Mouse (Mus musculus) CH12.LX (cell line): ENCODE measurements around the gene Siglecg. TPM values are rescaled to one million over a fixed set of nuclear protein-coding genes. Genes with fewer than 3 reads are reported as not detected.
"Not testable (repeated sequence)": the region's sequence is repeated elsewhere in the genome, so short reads cannot be mapped to it uniquely, and the experiment has no call there.

ENCODE experiments used
- DNase-seq: peaks from one replicate; pipeline ENCODE4 v3.0.0-alpha.2; 2013; ENCODE audit errors: extremely low read depth
- H3K27ac ChIP-seq: 2 replicates; pipeline ENCODE4 v1.5.1; 2012; ENCODE audit warnings: low read depth, mild to moderate bottlenecking, control low read depth, moderate library complexity; ENCODE audit not compliant: insufficient read depth
- H3K27me3 ChIP-seq: replicated peaks from 2 replicates; pipeline ENCODE3; 2012; ENCODE audit warnings: inconsistent platforms
- H3K36me3 ChIP-seq, 2 experiments: replicated peaks in 1 of 2; 2 replicates each; pipeline versions ENCODE3 to v1.6.1; 2012; ENCODE audit warnings: inconsistent platforms in 1 of 2, low read length in 1 of 2, mild to moderate bottlenecking in 1 of 2, mixed read lengths in 1 of 2, moderate library complexity in 1 of 2; ENCODE audit not compliant: control insufficient read depth in 1 of 2, insufficient read depth in 1 of 2
- H3K4me1 ChIP-seq, 2 experiments: 2 replicates each; pipeline ENCODE4 v1.6.1; 2012; ENCODE audit warnings: inconsistent platforms in 1 of 2, moderate library complexity in 1 of 2; ENCODE audit not compliant: insufficient read depth in 2 of 2, control insufficient read depth in 1 of 2
- H3K4me2 ChIP-seq: 2 replicates; pipeline ENCODE4 v1.6.1; 2012; ENCODE audit warnings: low read depth, mild to moderate bottlenecking, control low read depth; ENCODE audit not compliant: poor library complexity, insufficient read depth, severe bottlenecking
- H3K4me3 ChIP-seq, 3 experiments: fragments of 150-350 bp in 1 of 3; sonication (generic) in 1 of 3; replicated peaks in 1 of 3; 2 replicates each; pipeline versions ENCODE3 to v1.5.1; 2011 to 2012; ENCODE audit warnings: low read depth in 2 of 3, low read length in 2 of 3, mild to moderate bottlenecking in 2 of 3, moderate library complexity in 2 of 3, control low read depth in 1 of 3, improper control_type of control experiment in 1 of 3, inconsistent platforms in 1 of 3, mixed read lengths in 1 of 3; ENCODE audit not compliant: poor library complexity in 1 of 3
- H3K79me2 ChIP-seq: replicated peaks from 2 replicates; pipeline ENCODE4 v1.6.1; 2012; ENCODE audit warnings: mild to moderate bottlenecking, moderate library complexity; ENCODE audit not compliant: control insufficient read depth, poor library complexity, insufficient read depth, severe bottlenecking; ENCODE audit errors: extremely low read depth
- H3K9ac ChIP-seq: 2 replicates; pipeline ENCODE4 v1.6.1; 2012; ENCODE audit warnings: low read depth, mild to moderate bottlenecking, control low read depth, moderate library complexity; ENCODE audit not compliant: insufficient read depth
- H3K9me3 ChIP-seq: replicated peaks from 2 replicates; pipeline ENCODE3; 2012; ENCODE audit warnings: low read length, inconsistent platforms, mixed read lengths
- ELF1 ChIP-seq: IDR thresholded peaks from 2 replicates; pipeline ENCODE4 v1.6.1; 2014; ENCODE audit warnings: low read depth, mild to moderate bottlenecking, inconsistent platforms, low read length, improper control_type of control experiment
- GABPA ChIP-seq: IDR thresholded peaks from 2 replicates; pipeline ENCODE4 v1.6.1; 2012; ENCODE audit warnings: low read depth, low read length, improper control_type of control experiment, inconsistent platforms; ENCODE audit not compliant: insufficient replicate concordance
- JUN ChIP-seq: IDR thresholded peaks from 2 replicates; pipeline ENCODE4 v1.6.1; 2011; ENCODE audit warnings: low read depth, mild to moderate bottlenecking, low read length, improper control_type of control experiment, moderate library complexity; ENCODE audit not compliant: insufficient read depth
- KAT2A ChIP-seq: IDR thresholded peaks from 2 replicates; pipeline ENCODE4 v1.6.1; 2012; ENCODE audit warnings: low read length, improper control_type of control experiment, inconsistent platforms; ENCODE audit not compliant: insufficient replicate concordance
- MAFK ChIP-seq: IDR thresholded peaks from 2 replicates; pipeline ENCODE4 v1.6.1; 2011; ENCODE audit warnings: low read length, improper control_type of control experiment; ENCODE audit not compliant: insufficient replicate concordance
- MAX ChIP-seq: IDR thresholded peaks from 2 replicates; pipeline ENCODE4 v1.6.1; 2011; ENCODE audit warnings: low read length, improper control_type of control experiment
- MAZ ChIP-seq: IDR thresholded peaks from 2 replicates; pipeline ENCODE4 v1.6.1; 2012; ENCODE audit warnings: low read depth, mild to moderate bottlenecking, inconsistent platforms, low read length, improper control_type of control experiment, moderate library complexity
- MEF2A ChIP-seq: IDR thresholded peaks from 2 replicates; pipeline ENCODE4 v1.6.1; 2014; ENCODE audit warnings: low read depth, mild to moderate bottlenecking, inconsistent platforms, low read length, improper control_type of control experiment, borderline replicate concordance
- MXI1 ChIP-seq: IDR thresholded peaks from 2 replicates; pipeline ENCODE4 v1.6.1; 2011; ENCODE audit warnings: mild to moderate bottlenecking, low read depth, low read length, improper control_type of control experiment
- MYC ChIP-seq: IDR thresholded peaks from 2 replicates; pipeline ENCODE4 v1.6.1; 2011; ENCODE audit warnings: low read depth, mild to moderate bottlenecking, improper control_type of control experiment, low read length
- NRF1 ChIP-seq: IDR thresholded peaks from 2 replicates; pipeline ENCODE4 v1.6.1; 2014; ENCODE audit warnings: low read depth, mild to moderate bottlenecking, inconsistent platforms, low read length, improper control_type of control experiment, moderate library complexity
- PAX5 ChIP-seq: IDR thresholded peaks from 2 replicates; pipeline ENCODE4 v1.6.1; 2012; ENCODE audit warnings: low read length, inconsistent platforms, mixed read lengths
- POLR2A ChIP-seq: IDR thresholded peaks from 2 replicates; pipeline ENCODE4 v1.6.1; 2011; ENCODE audit warnings: low read depth, mild to moderate bottlenecking, improper control_type of control experiment, low read length
- POLR2AphosphoS2 ChIP-seq: IDR thresholded peaks from 2 replicates; pipeline ENCODE4 v1.6.1; 2011; ENCODE audit warnings: low read depth, low read length, improper control_type of control experiment
- SIN3A ChIP-seq: IDR thresholded peaks from 2 replicates; pipeline ENCODE4 v1.6.1; 2012; ENCODE audit warnings: low read length, improper control_type of control experiment, inconsistent platforms
- SMC3 ChIP-seq: IDR thresholded peaks from 2 replicates; pipeline ENCODE4 v1.6.1; 2011; ENCODE audit warnings: low read depth, low read length, improper control_type of control experiment
- TBP ChIP-seq: conservative IDR thresholded peaks from 2 replicates; pipeline ENCODE4 v1.6.1; 2011; ENCODE audit warnings: low read depth, low read length, improper control_type of control experiment
- USF2 ChIP-seq: conservative IDR thresholded peaks from 2 replicates; pipeline ENCODE4 v1.6.1; 2011; ENCODE audit warnings: low read depth, low read length, improper control_type of control experiment
- ZC3H11A ChIP-seq: IDR thresholded peaks from 2 replicates; pipeline ENCODE4 v1.6.1; 2012; ENCODE audit warnings: low read depth, mild to moderate bottlenecking, inconsistent platforms, low read length, improper control_type of control experiment
- ZMIZ1 ChIP-seq: IDR thresholded peaks from 2 replicates; pipeline ENCODE4 v1.6.1; 2012; ENCODE audit warnings: low read depth, mild to moderate bottlenecking, inconsistent platforms, low read length, improper control_type of control experiment
- dilution Hi-C: fragments of 300-500 bp; cut with MboI; formaldehyde crosslinking; loops from 2 replicates; pipeline ENCODE4 v1.14.3; 2020; ENCODE audit warnings: low sequenced_read_pairs; ENCODE audit not compliant: extremely low pct_unique_long_range_greater_than_20kb, extremely low pct_ligation_motif_present
- in situ Hi-C: fragments of 300-500 bp; cut with MboI; formaldehyde crosslinking; loops from 3 replicates; pipeline ENCODE4 v1.14.3; 2019; ENCODE audit warnings: low sequenced_read_pairs, low pct_ligation_motif_present, low pct_unique_long_range_greater_than_20kb, mixed read lengths
- polyA plus RNA-seq: library from polyadenylated mRNA; unstranded; fragments of >175 nt; gene quantifications from 2 replicates; pipeline ENCODE4 v1.2.1, GENCODE M21; 2012; ENCODE audit warnings: low read depth; ENCODE audit not compliant: insufficient read length
- total RNA-seq, 2 experiments: library from RNA; depleted of rRNA; stranded (reverse); fragments of 300-350 nt in 1 of 2; fragments of >200 nt in 1 of 2; gene quantifications; 2 replicates each; pipeline ENCODE4 v1.2.3; 2012 to 2014

The Siglecg gene
- total and polyA plus RNA-seq, 3 experiments: 29.7 to 58.2 (median 31.2) TPM

- in situ Hi-C loops (loop anchor here (25.0 kb wide), 1 partner anchor 1380 kb away; no protein-coding TSS in a partner anchor), dilution Hi-C loops (no loop called here)
- Histone ChIP-seq H3K9ac (no peak overlapping the region), H3K36me3 (peaks cover 16 to 30% of the 10 kb centered on the region in 2 experiments), H3K9me3 (no peaks in the 10 kb centered on the region), H3K4me1 (peaks cover 14 to 38% of the 10 kb centered on the region in 2 experiments), H3K4me2 (no peak overlapping the region), H3K79me2 (peaks cover 10% of the 10 kb centered on the region; the same call in 1 of the 2 replicates), H3K4me3 (peak overlapping the region in 2 of 3 experiments; percentile 67 to 69), H3K27ac (no peak overlapping the region; the same call in 1 of the 2 replicates), H3K27me3 (no peaks in the 10 kb centered on the region)
- peak; percentile 79 for DNase-seq
- TF ChIP-seq TBP: peak; percentile 37; the same call in 1 of the 2 replicates
- TF ChIP-seq MAX: no peak
Measured at GRCm38 (mm10) chr7:43407573-43407972, 431 bp upstream of the Siglecg start.

GRCm38 (mm10) chr7:43409084-43409483 lies 1.1 kb downstream of the Siglecg start:
- dilution Hi-C loops: no loop called here
- TF ChIP-seq POLR2AphosphoS2 (no peak), SIN3A (no peak), MYC (no peak), TBP (no peak), MXI1 (no peak), SMC3 (no peak), GABPA (no peak), JUN (no peak), ZC3H11A (no peak), PAX5 (no peak), ELF1 (no peak), MAX (no peak), ZMIZ1 (no peak), USF2 (no peak), MAFK (no peak), POLR2A (no peak), NRF1 (no peak), MEF2A (no peak), KAT2A (no peak), MAZ (no peak)
- DNase-seq: peak; percentile 41
- Histone ChIP-seq H3K36me3 (peaks cover 27 to 42% of the 10 kb centered on the region in 2 experiments), H3K9me3 (no peaks in the 10 kb centered on the region), H3K79me2 (peaks cover 10% of the 10 kb centered on the region; the same call in 1 of the 2 replicates), H3K27me3 (no peaks in the 10 kb centered on the region), H3K4me2 (peak overlapping the region; percentile 81), H3K4me3 (peak overlapping the region; percentile 67 to 72 (median 69)), H3K9ac (peak overlapping the region; percentile 88), H3K27ac (no peak overlapping the region), H3K4me1 (peaks cover 14 to 38% of the 10 kb centered on the region in 2 experiments)
- in situ Hi-C loops: loop anchor here (25.0 kb wide), 1 partner anchor 1378 kb away; no protein-coding TSS in a partner anchor

- Histone ChIP-seq H3K4me1 (peaks cover 6 to 26% of the 10 kb centered on the region in 2 experiments), H3K36me3 (peaks cover 40 to 63% of the 10 kb centered on the region in 2 experiments)
- DNase-seq, H3K4me2 ChIP-seq, H3K9ac ChIP-seq, H3K79me2 ChIP-seq, H3K9me3 ChIP-seq, dilution Hi-C loops, H3K27ac ChIP-seq, H3K4me3 ChIP-seq, H3K27me3 ChIP-seq: not testable (repeated sequence)
- in situ Hi-C loops: loop anchor here (25.0 kb wide), 1 partner anchor 1376 kb away; no protein-coding TSS in a partner anchor
Measured at GRCm38 (mm10) chr7:43411724-43412123, 3.7 kb downstream of the Siglecg start.
